Mouse (Mus musculus): ENCODE data around the gene Rab5a.

- TF ChIP-seq CTCF (IDR thresholded peaks at IDR 0.05; ENCODE audit: low read depth, low read length) (no peak), GATA1 (IDR thresholded peaks at IDR 0.05; ENCODE audit: borderline replicate concordance, low read length) (no peak), POLR2AphosphoS5 (IDR thresholded peaks at IDR 0.05; ENCODE audit: insufficient replicate concordance, low read depth, low read length) (no peak), TAL1 (conservative IDR thresholded peaks at IDR 0.05; ENCODE audit: low read depth, low read length) (no peak)
Observed at GRCm38 (mm10) chr17:53519364-53519763, 40.3 kb downstream of the Rab5a start.

Data from G1E (cell line).